Mouse (Mus musculus) midbrain, postnatal 0 days (tissue): ENCODE results near the gene Chst11. TPM values are rescaled to one million over a fixed set of nuclear protein-coding genes. Genes with fewer than 3 reads are reported as not detected.
A peak's percentile ranks its signal among the peaks of the same experiment; 100 is the strongest.

Experiments used
- ATAC-seq: fragments of 200-750 bp; cut with Nextera tagmentation; 2 replicates; pipeline ENCODE4 v1.8.0; 2017; ENCODE audit warnings: moderate number of reproducible peaks, mild to moderate bottlenecking, moderate TSS enrichment, moderate library complexity; ENCODE audit not compliant: low FRiP score
- DNase-seq: peaks from one replicate; pipeline ENCODE4 v3.0.0-alpha.2; 2015; ENCODE audit warnings: low spot score
- H3K27ac ChIP-seq: fragments of 300-500 bp; sonication (generic); 2 replicates; pipeline ENCODE4 v1.5.1; 2014; ENCODE audit warnings: low read depth, mild to moderate bottlenecking, low read length, mixed read lengths
- H3K27me3 ChIP-seq: fragments of 300-500 bp; sonication (generic); 2 replicates; pipeline ENCODE4 v1.6.1; 2014; ENCODE audit warnings: low read length, control low read depth, mixed read lengths; ENCODE audit not compliant: insufficient read depth
- H3K36me3 ChIP-seq: fragments of 300-500 bp; sonication (generic); 2 replicates; pipeline ENCODE4 v1.6.1; 2014; ENCODE audit warnings: low read length, control low read depth, mixed read lengths; ENCODE audit not compliant: insufficient read depth
- H3K4me1 ChIP-seq: fragments of 300-500 bp; sonication (generic); 2 replicates; pipeline ENCODE4 v1.6.1; 2014; ENCODE audit warnings: mild to moderate bottlenecking, control low read depth, antibody characterized with exemption, low read length, mixed read lengths; ENCODE audit not compliant: insufficient read depth
- H3K4me2 ChIP-seq: fragments of 300-500 bp; sonication (generic); 2 replicates; pipeline ENCODE4 v1.6.1; 2014; ENCODE audit warnings: low read depth, mild to moderate bottlenecking, low read length, mixed read lengths; ENCODE audit not compliant: poor library complexity, severe bottlenecking
- H3K4me3 ChIP-seq: fragments of 300-500 bp; sonication (generic); 2 replicates; pipeline ENCODE4 v1.5.1; 2014; ENCODE audit warnings: low read depth, mild to moderate bottlenecking, low read length, moderate library complexity
- H3K9ac ChIP-seq: fragments of 300-500 bp; sonication (generic); replicated peaks from 2 replicates; pipeline ENCODE4 v1.6.1; 2014; ENCODE audit warnings: mild to moderate bottlenecking, low read length, moderate library complexity, mixed read lengths; ENCODE audit not compliant: poor library complexity, severe bottlenecking
- H3K9me3 ChIP-seq: fragments of 300-500 bp; sonication (generic); 2 replicates; pipeline ENCODE4 v1.6.1; 2016; ENCODE audit warnings: low read length, control low read depth
- CTCF ChIP-seq: IDR thresholded peaks from 2 replicates; pipeline ENCODE4 v1.5.1; 2016; ENCODE audit warnings: antibody characterized with exemption, mild to moderate bottlenecking
- WGBS: fragments of 180-500 bp; shearing (Covaris S2); extraction: QIAGEN DNeasy Blood & Tissue Kit; methylation state at CpG from one replicate; pipeline ENCODE4 v1.1.7; 2014; 5-methylcytosine and 5-hydroxymethylcytosine counted together
- polyA plus RNA-seq: library from polyadenylated mRNA; unstranded; fragments of >200 nt; fragmentation: Nextera tagmentation; extraction: Ambion mirVana; gene quantifications from 2 replicates; pipeline ENCODE4 v1.2.1, GENCODE M21; 2015
- total RNA-seq: library from RNA; depleted of rRNA; stranded (reverse); fragments of >200 nt; gene quantifications from 2 replicates; pipeline ENCODE4 v1.2.3, GENCODE M21; 2014

The Chst11 gene
- total and polyA plus RNA-seq, 2 experiments from 2014 or later = 2.8 to 20.5 TPM

- DNase-seq = no peak
- Histone ChIP-seq H3K36me3 (no peaks in the 10 kb centered on the region), H3K4me1 (peaks cover 2% of the 10 kb centered on the region; the same call in 1 of the 2 replicates), H3K9ac (no peak overlapping the region), H3K27ac (no peak overlapping the region), H3K9me3 (no peaks in the 10 kb centered on the region), H3K4me3 (no peak overlapping the region), H3K27me3 (no peaks in the 10 kb centered on the region), H3K4me2 (no peak overlapping the region)
- 81% methylated on average over 10 of the region's 10 CpGs for WGBS
- TF ChIP-seq CTCF = no peak
- ATAC-seq = no peak
Measured at GRCm38 (mm10) chr10:83053886-83054550, 68.7 kb downstream of the Chst11 start.

GRCm38 (mm10) chr10:83056291-83056690 is 71.0 kb downstream of the Chst11 start:
- no peak for TF ChIP-seq CTCF
- no peaks in the 10 kb centered on the region for H3K27me3 ChIP-seq
- no peaks in the 10 kb centered on the region for H3K36me3 ChIP-seq
- no peaks in the 10 kb centered on the region for H3K9me3 ChIP-seq
- H3K27ac ChIP-seq = no peak overlapping the region
- ATAC-seq = no peak
- no peak overlapping the region for H3K9ac ChIP-seq
- 71% methylated on average over 7 of the region's 7 CpGs for WGBS
- DNase-seq = no peak
- no peak overlapping the region for H3K4me3 ChIP-seq
- H3K4me1 ChIP-seq = peaks cover 7% of the 10 kb centered on the region; the same call in 1 of the 2 replicates
- H3K4me2 ChIP-seq = no peak overlapping the region

- Histone ChIP-seq H3K36me3 (no peaks in the 10 kb centered on the region), H3K9ac (no peak overlapping the region), H3K27me3 (no peaks in the 10 kb centered on the region), H3K27ac (no peak overlapping the region), H3K4me3 (no peak overlapping the region), H3K9me3 (no peaks in the 10 kb centered on the region), H3K4me1 (peaks cover 7% of the 10 kb centered on the region; the same call in 1 of the 2 replicates), H3K4me2 (no peak overlapping the region)
- 77% methylated on average over 4 of the region's 4 CpGs for WGBS
- no peak for TF ChIP-seq CTCF
- no peak for DNase-seq
- no peak for ATAC-seq
Measured at GRCm38 (mm10) chr10:83056866-83057265, 71.6 kb downstream of the Chst11 start.

GRCm38 (mm10) chr10:83060066-83060782 is 74.9 kb downstream of the Chst11 start:
- peak overlapping the region; percentile 7 for H3K27ac ChIP-seq
- H3K9me3 ChIP-seq = no peaks in the 10 kb centered on the region
- no peaks in the 10 kb centered on the region for H3K36me3 ChIP-seq
- no peak overlapping the region for H3K4me2 ChIP-seq
- WGBS = 28% methylated on average over 12 of the region's 12 CpGs
- DNase-seq (no peak), ATAC-seq (no peak)
- no peak for TF ChIP-seq CTCF
- H3K4me3 ChIP-seq = no peak overlapping the region
- no peak overlapping the region for H3K9ac ChIP-seq
- peaks cover 7% of the 10 kb centered on the region; the same call in 1 of the 2 replicates for H3K4me1 ChIP-seq
- no peaks in the 10 kb centered on the region for H3K27me3 ChIP-seq

- ATAC-seq (no peak), DNase-seq (peak; percentile 81)
Measured at GRCm38 (mm10) chr10:83062315-83062714, 77.0 kb downstream of the Chst11 start.

GRCm38 (mm10) chr10:83064796-83065195 is 79.5 kb downstream of the Chst11 start:
- Histone ChIP-seq H3K27me3 (no peaks in the 10 kb centered on the region), H3K36me3 (no peaks in the 10 kb centered on the region), H3K4me3 (no peak overlapping the region), H3K27ac (no peak overlapping the region), H3K4me1 (peaks cover 7% of the 10 kb centered on the region; the same call in 1 of the 2 replicates), H3K9ac (no peak overlapping the region), H3K4me2 (no peak overlapping the region), H3K9me3 (no peaks in the 10 kb centered on the region)
- TF ChIP-seq CTCF = no peak
- ATAC-seq = no peak
- DNase-seq = no peak
- WGBS = 89% methylated on average over 5 of the region's 5 CpGs

More at GRCm38 (mm10) chr10:83062315-83062714, 77.0 kb downstream of the Chst11 start:
- Histone ChIP-seq H3K36me3 (no peaks in the 10 kb centered on the region), H3K4me1 (peaks cover 7% of the 10 kb centered on the region; the same call in 1 of the 2 replicates), H3K4me2 (no peak overlapping the region), H3K9ac (no peak overlapping the region), H3K27ac (no peak overlapping the region), H3K4me3 (no peak overlapping the region), H3K27me3 (no peaks in the 10 kb centered on the region), H3K9me3 (no peaks in the 10 kb centered on the region)
- TF ChIP-seq CTCF = no peak
- 67% methylated on average over 9 of the region's 9 CpGs for WGBS
